7 mouse cellular contexts compared by ENCODE assay signal in the genomic region with DNA sequence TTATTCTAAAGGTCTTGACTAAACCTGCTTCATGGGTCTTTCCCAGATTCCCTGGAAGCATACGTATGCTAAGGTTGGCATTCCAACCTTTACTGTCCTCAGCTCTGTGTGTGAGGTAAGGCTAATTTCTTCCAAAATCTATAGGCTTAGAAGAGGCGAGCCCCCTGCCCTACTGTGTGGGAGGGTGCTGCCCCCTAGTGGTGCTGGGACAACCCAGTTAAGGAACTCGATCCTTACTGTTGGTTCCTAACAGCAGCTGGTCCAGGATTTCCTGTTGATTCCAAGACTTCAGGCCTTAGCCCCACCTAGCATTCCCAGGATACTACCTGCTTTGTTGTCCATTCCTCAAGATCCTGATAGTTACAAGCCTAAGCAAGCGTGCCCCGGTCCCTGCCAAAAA. TPM values are rescaled to one million over a fixed set of nuclear protein-coding genes. Genes with fewer than 3 reads are reported as not detected.
A peak's percentile ranks its signal among the peaks of the same experiment; 100 is the strongest.
DNase-seq lines count a peak whose midpoint lies in the region; ATAC-seq and TF ChIP-seq lines count a peak whose summit lies in the region.

No protein-coding gene starts in this region.

- TF ChIP-seq POLR2A in spleen, adult 2 months (IDR thresholded peaks at IDR 0.05; ENCODE audit: low read depth, low read length): no peak

- no peak for TF ChIP-seq EP300 in lung, postnatal 0 days (IDR thresholded peaks at IDR 0.05)

- H3K9ac ChIP-seq in lung, postnatal 0 days (replicated peaks; ENCODE audit: low read depth): no peak overlapping the region

- TF ChIP-seq CTCF in E14TG2a.4 (conservative IDR thresholded peaks at IDR 0.05; ENCODE audit: low read length): peak; percentile 84
- TF ChIP-seq CTCF in lung, postnatal 0 days (IDR thresholded peaks at IDR 0.05): peak; percentile 94
- TF ChIP-seq CTCF in spleen, adult 2 months (IDR thresholded peaks at IDR 0.05; ENCODE audit: extremely low read depth, insufficient read depth, insufficient read length, insufficient replicate concordance): peak; percentile 71; the same call in 1 of the 2 replicates

- no peak overlapping the region for H3K4me2 ChIP-seq in lung, postnatal 0 days (replicated peaks; ENCODE audit: low read depth, low read length)

- ATAC-seq in lung, postnatal 0 days: no peak; the same call in 1 of the 2 replicates

- no peaks in the 10 kb centered on the region for H3K36me3 ChIP-seq in E14TG2a.4 (ENCODE audit: insufficient read depth, low read length)
- no peaks in the 10 kb centered on the region for H3K36me3 ChIP-seq in lung, postnatal 0 days (ENCODE audit: insufficient read depth, low read length)
- no peaks in the 10 kb centered on the region for H3K36me3 ChIP-seq in spleen, adult 2 months (ENCODE audit: control insufficient read depth, insufficient read depth, low read length)

- no peaks in the 10 kb centered on the region for H3K9me3 ChIP-seq in E14TG2a.4 (ENCODE audit: low read length)
- H3K9me3 ChIP-seq in lung, postnatal 0 days (ENCODE audit: low read length): no peaks in the 10 kb centered on the region

- 13% methylated on average over 5 of the region's 5 CpGs for WGBS in lung, postnatal 0 days
- 24% methylated on average over 5 of the region's 5 CpGs for WGBS in spleen, adult 2 months

- H3K4me1 ChIP-seq in E14TG2a.4 (replicated peaks; ENCODE audit: low read depth, low read length): peaks cover 13% of the 10 kb centered on the region
- H3K4me1 ChIP-seq in lung, postnatal 0 days (ENCODE audit: insufficient read depth, low read depth, low read length): peaks cover 11% of the 10 kb centered on the region; the same call in 1 of the 2 replicates
- H3K4me1 ChIP-seq in spleen, adult 2 months (ENCODE audit: control insufficient read depth, insufficient read depth, insufficient read length): no peaks in the 10 kb centered on the region; the same call in 1 of the 2 replicates

- DNase-seq in NIH3T3 (ENCODE audit: low read depth): peak; percentile 82
- DNase-seq in cerebellum, adult 9-11 months: peak; percentile 78
- DNase-seq in gastrocnemius, postnatal 14 days: peak; percentile 76
- peak; percentile 40 to 85 for DNase-seq in kidney, postnatal 36 days
- DNase-seq in lung, postnatal 0 days (ENCODE audit: low spot score): peak; percentile 65
- DNase-seq in spleen, adult 2 months (ENCODE audit: low read depth in 1 of 2, low spot score in 2 of 2): peak in 1 of 2 experiments; percentile 46

- no peak overlapping the region for H3K27ac ChIP-seq in lung, postnatal 0 days (ENCODE audit: low read length)
- H3K27ac ChIP-seq in spleen, adult 2 months (ENCODE audit: insufficient read depth, low read length): no peak overlapping the region

- peaks cover 65% of the 10 kb centered on the region for H3K27me3 ChIP-seq in E14TG2a.4 (ENCODE audit: insufficient read depth, low read length)
- H3K27me3 ChIP-seq in lung, postnatal 0 days (replicated peaks; ENCODE audit: insufficient read depth, low read length): peaks cover 53% of the 10 kb centered on the region
- H3K27me3 ChIP-seq in spleen, adult 2 months (ENCODE audit: control insufficient read depth, insufficient read depth, low read length): peaks cover 24% of the 10 kb centered on the region

- H3K4me3 ChIP-seq in E14TG2a.4 (replicated peaks; ENCODE audit: low read length): no peak overlapping the region
- H3K4me3 ChIP-seq in lung, postnatal 0 days (ENCODE audit: low read depth, low read length): no peak overlapping the region
- no peak overlapping the region for H3K4me3 ChIP-seq in spleen, adult 2 months (ENCODE audit: extremely low read depth, insufficient read depth, insufficient read length)

- intact Hi-C loops in gastrocnemius, postnatal 14 days (cut with DNase I; ENCODE audit: low total_unique reads): loop anchor here (2.0 kb wide), 1 partner anchor 105 kb away; no protein-coding TSS in a partner anchor

RNA-seq across cellular contexts. Expression of a gene that starts 2.8 kb away (rescaled TPM):
- 10 to 100 TPM; 49.3 to 51.9 TPM for total RNA-seq in gastrocnemius, postnatal 14 days (2021)
- polyA plus RNA-seq in lung, postnatal 0 days (2015; fragmentation: Nextera tagmentation; extraction: Ambion mirVana): 0.02 TPM in 1 of 2 replicates, not detected in the other
- polyA plus RNA-seq in spleen, adult 2 months (2012; rRNA removed): 0.14 and 0.21 TPM in 2 replicates

RNA-seq across cellular contexts. Expression of a gene that starts 55.7 kb away (rescaled TPM):
- under 1 TPM; 0.55 to 0.60 TPM for total RNA-seq in gastrocnemius, postnatal 14 days (2021)
- 0.38 and 0.84 TPM in 2 replicates for polyA plus RNA-seq in lung, postnatal 0 days (2015; fragmentation: Nextera tagmentation; extraction: Ambion mirVana)
- 0.19 and 0.29 TPM in 2 replicates for polyA plus RNA-seq in spleen, adult 2 months (2012; rRNA removed)
